Mouse (Mus musculus) kidney, embryonic 15.5 days (tissue): Measurements from ENCODE around the gene Unkl. TPM values are rescaled to one million over a fixed set of nuclear protein-coding genes. Genes with fewer than 3 reads are reported as not detected.

Experiments
- ATAC-seq: fragments of 200-750 bp; cut with Nextera tagmentation; replicated peaks from 2 replicates; pipeline ENCODE4 v1.8.0; 2017; ENCODE audit warnings: moderate TSS enrichment; ENCODE audit not compliant: low FRiP score
- H3K27ac ChIP-seq: fragments of 300-500 bp; sonication (generic); 2 replicates; pipeline ENCODE4 v1.5.1; 2015; ENCODE audit warnings: mild to moderate bottlenecking, inconsistent platforms
- H3K27me3 ChIP-seq: fragments of 300-500 bp; sonication (generic); 2 replicates; pipeline ENCODE4 v1.6.1; 2015; ENCODE audit warnings: inconsistent platforms
- H3K36me3 ChIP-seq: fragments of 300-500 bp; sonication (generic); 2 replicates; pipeline ENCODE4 v1.6.1; 2015; ENCODE audit warnings: inconsistent platforms
- H3K4me1 ChIP-seq: fragments of 300-500 bp; sonication (generic); 2 replicates; pipeline ENCODE4 v1.6.1; 2015; ENCODE audit warnings: inconsistent platforms
- H3K4me2 ChIP-seq: fragments of 300-500 bp; sonication (generic); 2 replicates; pipeline ENCODE4 v1.6.1; 2015; ENCODE audit warnings: moderate library complexity, mild to moderate bottlenecking, inconsistent platforms
- H3K4me3 ChIP-seq: fragments of 300-500 bp; sonication (generic); replicated peaks from 2 replicates; pipeline ENCODE4 v1.5.1; 2015; ENCODE audit warnings: mild to moderate bottlenecking, inconsistent platforms
- H3K9ac ChIP-seq: fragments of 300-500 bp; sonication (generic); 2 replicates; pipeline ENCODE4 v1.6.1; 2015; ENCODE audit warnings: mild to moderate bottlenecking, inconsistent platforms
- H3K9me3 ChIP-seq: fragments of 300-500 bp; sonication (generic); replicated peaks from 2 replicates; pipeline ENCODE4 v1.6.1; 2016; ENCODE audit warnings: inconsistent platforms
- WGBS: fragments of 180-500 bp; shearing (Covaris S2); methylation state at CpG from one replicate; pipeline ENCODE4 v1.1.7; 2015; ENCODE audit warnings: mixed read lengths; 5-methylcytosine and 5-hydroxymethylcytosine counted together
- polyA plus RNA-seq: library from polyadenylated mRNA; unstranded; fragments of >200 nt; fragmentation: Nextera tagmentation; extraction: Ambion mirVana; gene quantifications from 2 replicates; pipeline ENCODE4 v1.2.1, GENCODE M21; 2015

Unkl gene
- polyA plus RNA-seq, 1 experiment from 2014 or later = 9.0 TPM

- peak within 1 kb of the TSS; percentile 65 for H3K4me3 ChIP-seq
- peak; percentile 78 for ATAC-seq
- H3K27ac ChIP-seq = peak within 1 kb of the TSS; percentile 97
- H3K36me3 ChIP-seq = peaks cover 10% of the 10 kb centered on the region
- H3K4me2 ChIP-seq = peak within 1 kb of the TSS; percentile 95
- H3K9me3 ChIP-seq = no peaks in the 10 kb centered on the region
- 0 out of 2 replicates have a peak, but pooled peaks cover 17% of the 10 kb centered on the region for H3K27me3 ChIP-seq
- H3K9ac ChIP-seq = peak within 1 kb of the TSS; percentile 74
- under 1% methylated on average over 50 of the region's 50 CpGs for WGBS
- peaks cover 31% of the 10 kb centered on the region for H3K4me1 ChIP-seq
Measured at GRCm38 (mm10) chr17:25184129-25184691, 4.0 kb upstream of the Unkl start, which contains the start of gene BC003965. BC003965 (plus strand) TSS chr17:25184554.

- H3K4me1 ChIP-seq = peaks cover 39% of the 10 kb centered on the region
- no peaks in the 10 kb centered on the region for H3K9me3 ChIP-seq
- 0 out of 2 replicates have a peak, but pooled peaks cover 17% of the 10 kb centered on the region for H3K27me3 ChIP-seq
- H3K36me3 ChIP-seq = peaks cover 10% of the 10 kb centered on the region
- H3K9ac ChIP-seq = peak overlapping the region; percentile 74
- peak overlapping the region; percentile 95 for H3K4me2 ChIP-seq
- H3K27ac ChIP-seq = peak overlapping the region; percentile 97
- 0 out of 2 replicates have a peak, but pooled peaks have one; percentile 6 for ATAC-seq
- H3K4me3 ChIP-seq = peak overlapping the region; percentile 65
- WGBS = 8% methylated on average over 17 of the region's 17 CpGs
Measured at GRCm38 (mm10) chr17:25184961-25185360, 3.2 kb upstream of the Unkl start.

GRCm38 (mm10) chr17:25187784-25188149 lies 430 bp upstream of the Unkl start:
- Histone ChIP-seq H3K9me3 (no peaks in the 10 kb centered on the region), H3K4me1 (peaks cover 39% of the 10 kb centered on the region), H3K9ac (peak overlapping the region; percentile 91), H3K27ac (peak overlapping the region; percentile 90), H3K4me2 (peak overlapping the region; percentile 81), H3K4me3 (peak overlapping the region; percentile 98), H3K27me3 (no peaks in the 10 kb centered on the region), H3K36me3 (peaks cover 31% of the 10 kb centered on the region)
- 4% methylated on average over 11 of the region's 11 CpGs for WGBS
- no peak for ATAC-seq

- Histone ChIP-seq H3K36me3 (peaks cover 44% of the 10 kb centered on the region), H3K27me3 (no peaks in the 10 kb centered on the region), H3K4me1 (peaks cover 30% of the 10 kb centered on the region), H3K27ac (no peak overlapping the region), H3K9ac (peak overlapping the region; percentile 91), H3K9me3 (no peaks in the 10 kb centered on the region), H3K4me2 (peak overlapping the region; percentile 81), H3K4me3 (peak overlapping the region; percentile 98)
- no peak for ATAC-seq
- under 1% methylated on average over 15 of the region's 16 CpGs for WGBS
Measured at GRCm38 (mm10) chr17:25189091-25189490, 894 bp downstream of the Unkl start.

- 91% methylated on average over 4 of the region's 4 CpGs for WGBS
- ATAC-seq = no peak
- Histone ChIP-seq H3K9me3 (no peaks in the 10 kb centered on the region), H3K4me1 (no peaks in the 10 kb centered on the region), H3K4me3 (no peak overlapping the region), H3K36me3 (peaks cover 91% of the 10 kb centered on the region), H3K27me3 (no peaks in the 10 kb centered on the region), H3K4me2 (no peak overlapping the region), H3K27ac (no peak overlapping the region), H3K9ac (no peak overlapping the region)
Measured at GRCm38 (mm10) chr17:25202401-25202800, 14.2 kb downstream of the Unkl start.

GRCm38 (mm10) chr17:25210006-25210405 lies 21.8 kb downstream of the Unkl start:
- H3K36me3 ChIP-seq = peaks cover 96% of the 10 kb centered on the region
- no peak overlapping the region for H3K9ac ChIP-seq
- no peaks in the 10 kb centered on the region for H3K4me1 ChIP-seq
- no peak overlapping the region for H3K4me2 ChIP-seq
- no peaks in the 10 kb centered on the region for H3K9me3 ChIP-seq
- H3K27ac ChIP-seq = no peak overlapping the region
- H3K27me3 ChIP-seq = no peaks in the 10 kb centered on the region
- WGBS = 85% methylated on average over 4 of the region's 4 CpGs
- no peak overlapping the region for H3K4me3 ChIP-seq
- ATAC-seq = no peak

GRCm38 (mm10) chr17:25210680-25211466 lies 22.7 kb downstream of the Unkl start:
- no peak for ATAC-seq
- Histone ChIP-seq H3K36me3 (peaks cover 96% of the 10 kb centered on the region), H3K4me1 (no peaks in the 10 kb centered on the region), H3K9me3 (no peaks in the 10 kb centered on the region), H3K4me2 (no peak overlapping the region), H3K9ac (no peak overlapping the region), H3K27ac (no peak overlapping the region), H3K27me3 (no peaks in the 10 kb centered on the region), H3K4me3 (no peak overlapping the region)
- 80% methylated on average over 15 of the region's 15 CpGs for WGBS

- ATAC-seq = no peak
- H3K4me3 ChIP-seq = no peak overlapping the region
- H3K4me2 ChIP-seq = no peak overlapping the region
- no peak overlapping the region for H3K27ac ChIP-seq
- no peaks in the 10 kb centered on the region for H3K9me3 ChIP-seq
- no peaks in the 10 kb centered on the region for H3K27me3 ChIP-seq
- 90% methylated on average over 4 of the region's 4 CpGs for WGBS
- H3K36me3 ChIP-seq = peaks cover 97% of the 10 kb centered on the region
- H3K9ac ChIP-seq = no peak overlapping the region
- H3K4me1 ChIP-seq = no peaks in the 10 kb centered on the region
Measured at GRCm38 (mm10) chr17:25211705-25212104, 23.5 kb downstream of the Unkl start.

GRCm38 (mm10) chr17:25215431-25215830 lies 27.2 kb downstream of the Unkl start:
- no peaks in the 10 kb centered on the region for H3K9me3 ChIP-seq
- no peaks in the 10 kb centered on the region for H3K4me1 ChIP-seq
- ATAC-seq = no peak
- H3K4me3 ChIP-seq = no peak overlapping the region
- H3K4me2 ChIP-seq = no peak overlapping the region
- H3K27ac ChIP-seq = no peak overlapping the region
- WGBS = 87% methylated on average over 3 of the region's 3 CpGs
- H3K27me3 ChIP-seq = no peaks in the 10 kb centered on the region
- peaks cover 87% of the 10 kb centered on the region for H3K36me3 ChIP-seq
- H3K9ac ChIP-seq = no peak overlapping the region

GRCm38 (mm10) chr17:25218967-25219366 lies 30.8 kb downstream of the Unkl start:
- no peak overlapping the region for H3K9ac ChIP-seq
- H3K9me3 ChIP-seq = no peaks in the 10 kb centered on the region
- no peak overlapping the region for H3K4me3 ChIP-seq
- peaks cover 12% of the 10 kb centered on the region for H3K4me1 ChIP-seq
- H3K36me3 ChIP-seq = peaks cover 56% of the 10 kb centered on the region
- ATAC-seq = no peak
- H3K27me3 ChIP-seq = no peaks in the 10 kb centered on the region
- 89% methylated on average over 9 of the region's 9 CpGs for WGBS
- no peak overlapping the region for H3K27ac ChIP-seq
- no peak overlapping the region for H3K4me2 ChIP-seq

- peaks cover 49% of the 10 kb centered on the region for H3K36me3 ChIP-seq
- H3K9me3 ChIP-seq = no peaks in the 10 kb centered on the region
- no peak overlapping the region for H3K4me3 ChIP-seq
- 90% methylated on average over 15 of the region's 15 CpGs for WGBS
- H3K9ac ChIP-seq = no peak overlapping the region
- H3K27ac ChIP-seq = no peak overlapping the region
- H3K27me3 ChIP-seq = no peaks in the 10 kb centered on the region
- ATAC-seq = no peak
- no peak overlapping the region for H3K4me2 ChIP-seq
- peaks cover 12% of the 10 kb centered on the region for H3K4me1 ChIP-seq
Measured at GRCm38 (mm10) chr17:25219492-25220295, 31.5 kb downstream of the Unkl start.

- 80% methylated on average over 1 of the region's 1 CpGs for WGBS
- peaks cover 12% of the 10 kb centered on the region for H3K4me1 ChIP-seq
- H3K36me3 ChIP-seq = peaks cover 39% of the 10 kb centered on the region
- H3K4me2 ChIP-seq = no peak overlapping the region
- no peak overlapping the region for H3K27ac ChIP-seq
- no peaks in the 10 kb centered on the region for H3K9me3 ChIP-seq
- no peak overlapping the region for H3K4me3 ChIP-seq
- no peak overlapping the region for H3K9ac ChIP-seq
- no peaks in the 10 kb centered on the region for H3K27me3 ChIP-seq
- no peak for ATAC-seq
Measured at GRCm38 (mm10) chr17:25220746-25221145, 32.5 kb downstream of the Unkl start.
